Mouse (Mus musculus): Measurements from ENCODE around the gene Fhdc1. TPM values are rescaled to one million over a fixed set of nuclear protein-coding genes. Genes with fewer than 3 reads are reported as not detected.
A peak's percentile ranks its signal among the peaks of the same experiment; 100 is the strongest.

Gene Fhdc1
- polyA plus RNA-seq, 1 experiment, result 0.44 TPM

DNA sequence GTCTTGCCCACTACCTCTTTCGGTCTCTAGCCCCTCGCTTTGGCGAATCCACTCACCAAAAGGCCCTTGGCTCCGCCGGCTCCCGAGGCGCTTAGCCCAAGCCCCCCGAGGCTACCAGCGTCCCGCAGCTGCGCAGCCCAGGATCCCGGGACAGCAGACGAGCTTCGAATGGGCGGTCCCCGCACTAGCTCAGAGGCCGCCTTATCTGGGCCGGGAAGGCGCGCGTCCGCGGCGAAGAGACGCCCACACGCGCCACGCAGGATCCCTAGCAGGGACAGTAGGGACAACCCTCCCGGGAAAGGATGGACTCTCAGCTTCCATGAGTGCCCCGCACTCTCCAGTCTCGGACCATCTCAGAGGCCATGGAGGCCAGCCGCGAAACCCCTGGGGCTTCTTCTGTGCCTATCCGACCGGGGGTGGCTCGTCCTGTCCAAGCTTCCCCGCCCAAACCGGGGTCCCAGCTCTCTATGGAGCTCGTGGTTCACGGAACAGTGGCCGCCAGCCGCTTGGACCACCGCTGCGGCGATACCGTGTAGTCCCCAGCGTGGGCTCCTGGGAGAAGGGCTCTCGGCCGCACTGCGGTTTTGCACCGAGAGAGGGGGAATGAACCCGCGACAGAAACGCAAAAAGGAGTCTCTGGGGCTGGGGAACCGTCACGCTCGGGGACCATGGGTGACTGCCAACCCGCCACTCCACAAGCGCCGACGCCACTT is 780 bp downstream of the Fhdc1 start:
- Histone ChIP-seq H3K36me3 (ENCODE audit: control insufficient read depth, insufficient read depth) (no peaks in the 10 kb centered on the region), H3K79me3 (ENCODE audit: low read depth) (no peaks in the 10 kb centered on the region), H3ac (ENCODE audit: control insufficient read depth, insufficient read length, low read depth) (peak overlapping the region; percentile 66), H3K4me3 (ENCODE audit: insufficient read depth, poor library complexity, severe bottlenecking) (no peak overlapping the region), H3K27me3 (ENCODE audit: control insufficient read depth, insufficient read depth, insufficient read length) (peaks cover 10% of the 10 kb centered on the region), H3K79me2 (ENCODE audit: control insufficient read depth, insufficient read depth) (no peaks in the 10 kb centered on the region)
- no peak for TF ChIP-seq FOSL1 (IDR thresholded peaks at IDR 0.05; ENCODE audit: insufficient read depth, low read length, poor library complexity, severe bottlenecking)
- no peak for TF ChIP-seq USF1 (IDR thresholded peaks at IDR 0.05; ENCODE audit: low read depth)
- TF ChIP-seq MAX (IDR thresholded peaks at IDR 0.05), result no peak
- no peak for TF ChIP-seq CEBPB (IDR thresholded peaks at IDR 0.05; ENCODE audit: low read depth)
- no peak for TF ChIP-seq MYOD1 (IDR thresholded peaks at IDR 0.05; ENCODE audit: control insufficient read depth, insufficient read length, low read depth)
- no peak for TF ChIP-seq CTCF (IDR thresholded peaks at IDR 0.05; ENCODE audit: control insufficient read depth, insufficient read depth, insufficient read length)
- no peak for TF ChIP-seq MYOG (IDR thresholded peaks at IDR 0.05; ENCODE audit: control insufficient read depth, extremely low read depth, insufficient read length)

DNA sequence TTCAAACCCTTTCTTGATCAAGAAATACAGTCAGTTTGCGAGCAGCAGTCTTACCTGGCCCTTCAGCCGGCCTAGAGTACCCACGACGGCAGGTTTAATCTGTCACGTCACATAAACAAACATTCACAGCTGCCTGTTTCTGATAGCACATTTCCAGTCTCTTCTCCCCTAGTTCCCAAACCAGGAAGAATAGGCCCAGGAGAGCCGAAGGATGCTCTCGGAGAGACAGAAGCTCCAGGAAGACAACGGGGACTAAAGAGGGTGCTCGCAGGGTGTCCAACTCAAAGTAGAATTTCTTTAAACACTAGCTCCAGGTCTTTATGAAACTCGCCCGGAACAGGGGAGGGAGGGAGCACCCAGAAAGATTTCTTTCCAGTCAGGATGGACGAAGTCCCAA is 1.3 kb downstream of the Fhdc1 start:
- Histone ChIP-seq H3K79me2 (ENCODE audit: control insufficient read depth, insufficient read depth) (no peaks in the 10 kb centered on the region), H3K27me3 (ENCODE audit: control insufficient read depth, insufficient read depth, insufficient read length) (peaks cover 10% of the 10 kb centered on the region), H3K36me3 (ENCODE audit: control insufficient read depth, insufficient read depth) (no peaks in the 10 kb centered on the region), H3ac (ENCODE audit: control insufficient read depth, insufficient read length, low read depth) (no peak overlapping the region), H3K79me3 (ENCODE audit: low read depth) (no peaks in the 10 kb centered on the region), H3K4me3 (ENCODE audit: insufficient read depth, poor library complexity, severe bottlenecking) (no peak overlapping the region)
- TF ChIP-seq CEBPB (IDR thresholded peaks at IDR 0.05; ENCODE audit: low read depth), result no peak
- no peak for TF ChIP-seq MYOD1 (IDR thresholded peaks at IDR 0.05; ENCODE audit: control insufficient read depth, insufficient read length, low read depth)
- TF ChIP-seq USF1 (IDR thresholded peaks at IDR 0.05; ENCODE audit: low read depth), result no peak
- no peak for TF ChIP-seq MYOG (IDR thresholded peaks at IDR 0.05; ENCODE audit: control insufficient read depth, extremely low read depth, insufficient read length)
- TF ChIP-seq FOSL1 (IDR thresholded peaks at IDR 0.05; ENCODE audit: insufficient read depth, low read length, poor library complexity, severe bottlenecking), result no peak
- no peak for TF ChIP-seq CTCF (IDR thresholded peaks at IDR 0.05; ENCODE audit: control insufficient read depth, insufficient read depth, insufficient read length)
- TF ChIP-seq MAX (IDR thresholded peaks at IDR 0.05), result no peak

DNA sequence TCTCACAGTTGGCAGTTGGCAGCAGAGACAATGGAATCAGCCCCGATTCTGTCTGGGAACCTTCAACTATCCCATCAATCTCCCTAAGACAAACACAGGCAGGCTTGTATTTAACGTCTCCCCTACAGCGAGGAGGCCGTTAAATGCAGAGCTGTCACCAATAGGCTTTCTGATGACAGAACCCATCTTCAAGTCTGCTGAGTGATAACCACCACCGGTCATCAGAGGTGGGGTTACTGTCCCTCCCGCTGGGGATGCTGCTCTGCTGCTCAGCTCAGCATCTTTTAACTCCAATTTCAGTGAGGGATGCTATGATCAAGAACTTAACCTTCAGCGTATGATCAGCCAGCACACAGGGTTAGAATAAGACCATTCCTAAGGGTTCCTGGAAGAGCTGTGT is 2.0 kb downstream of the Fhdc1 start:
- H3K27me3 ChIP-seq (ENCODE audit: control insufficient read depth, insufficient read depth, insufficient read length), result peaks cover 10% of the 10 kb centered on the region
- no peaks in the 10 kb centered on the region for H3K36me3 ChIP-seq (ENCODE audit: control insufficient read depth, insufficient read depth)
- TF ChIP-seq FOSL1 (IDR thresholded peaks at IDR 0.05; ENCODE audit: insufficient read depth, low read length, poor library complexity, severe bottlenecking), result no peak
- no peak for TF ChIP-seq CEBPB (IDR thresholded peaks at IDR 0.05; ENCODE audit: low read depth)
- no peak for TF ChIP-seq MAX (IDR thresholded peaks at IDR 0.05)
- no peak for TF ChIP-seq MYOD1 (IDR thresholded peaks at IDR 0.05; ENCODE audit: control insufficient read depth, insufficient read length, low read depth)
- no peak for TF ChIP-seq CTCF (IDR thresholded peaks at IDR 0.05; ENCODE audit: control insufficient read depth, insufficient read depth, insufficient read length)
- no peak for TF ChIP-seq USF1 (IDR thresholded peaks at IDR 0.05; ENCODE audit: low read depth)
- no peak for TF ChIP-seq MYOG (IDR thresholded peaks at IDR 0.05; ENCODE audit: control insufficient read depth, extremely low read depth, insufficient read length)
- no peaks in the 10 kb centered on the region for H3K79me3 ChIP-seq (ENCODE audit: low read depth)
- H3K79me2 ChIP-seq (ENCODE audit: control insufficient read depth, insufficient read depth), result no peaks in the 10 kb centered on the region
- H3ac ChIP-seq (ENCODE audit: control insufficient read depth, insufficient read length, low read depth), result no peak overlapping the region
- no peak overlapping the region for H3K4me3 ChIP-seq (ENCODE audit: insufficient read depth, poor library complexity, severe bottlenecking)

DNA sequence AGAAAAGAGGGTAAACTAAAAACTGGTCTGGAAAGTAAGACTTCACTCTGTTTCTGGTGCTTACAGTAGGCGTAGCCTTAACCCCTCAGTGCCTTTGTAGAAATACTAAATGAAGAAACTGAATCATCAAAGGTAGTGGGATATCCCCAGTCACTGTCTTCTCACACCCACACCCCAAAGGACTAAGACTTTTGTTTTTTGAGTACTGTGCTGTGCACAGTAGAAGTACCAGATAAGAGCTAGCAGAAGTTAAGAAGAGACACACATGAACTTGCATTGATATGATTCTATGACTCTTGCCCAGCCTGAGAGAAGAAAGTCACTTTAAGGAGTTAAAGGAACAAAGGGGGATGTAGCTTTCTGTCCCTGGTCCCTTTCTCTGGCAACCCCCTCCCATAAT is 2.7 kb downstream of the Fhdc1 start:
- Histone ChIP-seq H3K79me2 (ENCODE audit: control insufficient read depth, insufficient read depth) (no peaks in the 10 kb centered on the region), H3K27me3 (ENCODE audit: control insufficient read depth, insufficient read depth, insufficient read length) (peaks cover 10% of the 10 kb centered on the region), H3K36me3 (ENCODE audit: control insufficient read depth, insufficient read depth) (no peaks in the 10 kb centered on the region), H3ac (ENCODE audit: control insufficient read depth, insufficient read length, low read depth) (no peak overlapping the region), H3K79me3 (ENCODE audit: low read depth) (no peaks in the 10 kb centered on the region), H3K4me3 (ENCODE audit: insufficient read depth, poor library complexity, severe bottlenecking) (no peak overlapping the region)
- TF ChIP-seq CTCF (IDR thresholded peaks at IDR 0.05; ENCODE audit: control insufficient read depth, insufficient read depth, insufficient read length), result no peak
- TF ChIP-seq MAX (IDR thresholded peaks at IDR 0.05), result no peak
- TF ChIP-seq MYOG (IDR thresholded peaks at IDR 0.05; ENCODE audit: control insufficient read depth, extremely low read depth, insufficient read length), result no peak
- TF ChIP-seq USF1 (IDR thresholded peaks at IDR 0.05; ENCODE audit: low read depth), result no peak
- no peak for TF ChIP-seq MYOD1 (IDR thresholded peaks at IDR 0.05; ENCODE audit: control insufficient read depth, insufficient read length, low read depth)
- no peak for TF ChIP-seq CEBPB (IDR thresholded peaks at IDR 0.05; ENCODE audit: low read depth)
- no peak for TF ChIP-seq FOSL1 (IDR thresholded peaks at IDR 0.05; ENCODE audit: insufficient read depth, low read length, poor library complexity, severe bottlenecking)

DNA sequence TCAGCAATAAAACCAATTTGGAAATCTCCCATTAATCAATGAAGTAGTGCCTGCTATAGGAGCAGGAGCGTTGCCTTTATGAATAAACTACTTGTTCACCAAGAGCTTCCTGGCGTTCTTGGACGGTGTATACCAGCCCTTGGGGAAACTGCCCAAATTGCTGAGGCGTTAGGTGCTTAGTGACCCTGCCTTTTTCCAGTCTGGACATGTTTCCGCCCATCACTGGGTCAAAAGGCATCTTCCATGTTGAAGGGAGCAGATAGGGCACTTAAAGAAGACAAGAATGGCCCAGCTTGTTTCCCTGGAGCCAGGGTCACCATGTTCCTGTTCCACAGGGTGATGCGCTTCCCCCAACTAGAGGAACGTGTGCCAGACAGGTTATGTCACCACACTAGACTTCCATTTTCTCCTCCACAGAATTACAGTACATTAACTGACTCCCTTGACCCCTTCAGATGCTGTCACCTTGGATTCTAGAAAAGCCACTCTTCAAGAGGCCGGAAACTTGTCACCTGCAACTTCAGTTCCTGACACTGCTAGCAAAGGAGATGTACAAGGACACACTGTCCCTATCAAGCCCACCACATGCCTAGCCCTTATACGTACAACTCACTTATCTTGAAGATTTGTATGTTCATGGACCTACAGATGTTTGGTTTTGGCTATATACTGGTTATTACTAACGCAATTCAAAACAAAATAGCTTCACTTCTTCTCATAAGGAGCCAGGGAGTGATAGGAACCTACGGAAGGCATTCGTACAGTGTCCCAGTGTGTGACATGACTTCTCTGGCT is 5.1 kb downstream of the Fhdc1 start:
- Histone ChIP-seq H3K79me3 (ENCODE audit: low read depth) (no peaks in the 10 kb centered on the region), H3K79me2 (ENCODE audit: control insufficient read depth, insufficient read depth) (no peaks in the 10 kb centered on the region), H3K27me3 (ENCODE audit: control insufficient read depth, insufficient read depth, insufficient read length) (peaks cover 10% of the 10 kb centered on the region), H3ac (ENCODE audit: control insufficient read depth, insufficient read length, low read depth) (no peak overlapping the region), H3K36me3 (ENCODE audit: control insufficient read depth, insufficient read depth) (no peaks in the 10 kb centered on the region), H3K4me3 (ENCODE audit: insufficient read depth, poor library complexity, severe bottlenecking) (no peak overlapping the region)
- TF ChIP-seq CEBPB (IDR thresholded peaks at IDR 0.05; ENCODE audit: low read depth) (no peak), MAX (IDR thresholded peaks at IDR 0.05) (no peak), CTCF (IDR thresholded peaks at IDR 0.05; ENCODE audit: control insufficient read depth, insufficient read depth, insufficient read length) (no peak), MYOG (IDR thresholded peaks at IDR 0.05; ENCODE audit: control insufficient read depth, extremely low read depth, insufficient read length) (no peak), USF1 (IDR thresholded peaks at IDR 0.05; ENCODE audit: low read depth) (no peak), MYOD1 (IDR thresholded peaks at IDR 0.05; ENCODE audit: control insufficient read depth, insufficient read length, low read depth) (no peak), FOSL1 (IDR thresholded peaks at IDR 0.05; ENCODE audit: insufficient read depth, low read length, poor library complexity, severe bottlenecking) (no peak)
